Mouse (Mus musculus) bone marrow, adult 2 months (tissue): ENCODE measurements at regions not wholly inside any gene's neighbourhood (a gene's known extent, or its start where the extent isn't known, plus 50 kb on each side); places are given as distances from the start of the nearest gene placed in this dataset.

Experiments used
- CTCF ChIP-seq: fragments of 200-500 bp; IDR thresholded peaks from 2 replicates; pipeline ENCODE4 v1.5.1; 2011; ENCODE audit warnings: low read length, control low read depth; ENCODE audit not compliant: control insufficient read depth, insufficient read depth
- POLR2A ChIP-seq: fragments of 200-500 bp; IDR thresholded peaks from 2 replicates; pipeline ENCODE4 v1.6.1; 2011; ENCODE audit warnings: low read depth, mild to moderate bottlenecking, control low read depth, low read length, borderline replicate concordance; ENCODE audit not compliant: control insufficient read depth

DNA sequence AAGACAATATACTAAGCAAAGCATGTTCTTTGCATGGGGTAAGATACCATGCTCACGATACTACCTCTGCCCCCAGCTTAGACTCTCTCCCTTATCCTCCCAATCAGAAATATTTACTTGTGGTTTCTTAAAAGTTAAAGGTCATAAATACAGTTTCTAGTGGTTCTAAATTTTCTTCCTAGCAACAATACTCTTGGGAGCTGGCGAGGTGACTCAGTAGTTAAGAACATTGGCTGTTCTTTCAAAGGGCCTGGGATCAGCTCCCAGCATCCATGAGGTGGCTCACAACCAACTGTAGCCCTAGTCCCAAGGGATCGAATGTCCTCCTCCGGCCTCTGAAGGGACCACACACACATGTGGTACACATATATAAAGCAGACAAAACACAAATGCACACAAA, 92.8 kb upstream of the Intu start:
- TF ChIP-seq POLR2A (no peak), CTCF (no peak)
